Mouse (Mus musculus): ENCODE measurements around the gene Rubcnl. TPM values are rescaled to one million over a fixed set of nuclear protein-coding genes. Genes with fewer than 3 reads are reported as not detected.

The Rubcnl gene
- polyA plus RNA-seq, 1 experiment from 2014 or later, result 0.29 TPM

GRCm38 (mm10) chr14:75056861-75057431, 41.1 kb downstream of the Rubcnl start:
- H3K27me3 ChIP-seq (ENCODE audit: control insufficient read depth, insufficient read depth, low read depth, low read length), result no peaks in the 10 kb centered on the region
- H3K36me3 ChIP-seq (ENCODE audit: control insufficient read depth, insufficient read depth, low read length), result no peaks in the 10 kb centered on the region
- H3K4me2 ChIP-seq (ENCODE audit: low read depth, low read length), result no peak overlapping the region
- no peak for ATAC-seq (ENCODE audit: low read depth)
- no peak overlapping the region for H3K4me3 ChIP-seq (ENCODE audit: low read length)
- H3K4me1 ChIP-seq (replicated peaks; ENCODE audit: control insufficient read depth, insufficient read depth, low read length), result peaks cover 2% of the 10 kb centered on the region; the same call in 1 of the 2 replicates
- 70% methylated on average over 9 of the region's 9 CpGs for WGBS
- no peak overlapping the region for H3K27ac ChIP-seq (ENCODE audit: low read length)
- no peaks in the 10 kb centered on the region for H3K9me3 ChIP-seq (ENCODE audit: control insufficient read depth, low read length)
- no peak overlapping the region for H3K9ac ChIP-seq (ENCODE audit: low read length)

- peak; percentile 42; the same call in 1 of the 2 replicates for ATAC-seq (ENCODE audit: low read depth)
- no peaks in the 10 kb centered on the region for H3K36me3 ChIP-seq (ENCODE audit: control insufficient read depth, insufficient read depth, low read length)
- H3K4me3 ChIP-seq (ENCODE audit: low read length), result no peak overlapping the region
- no peak overlapping the region for H3K9ac ChIP-seq (ENCODE audit: low read length)
- no peak overlapping the region for H3K27ac ChIP-seq (ENCODE audit: low read length)
- no peaks in the 10 kb centered on the region for H3K9me3 ChIP-seq (ENCODE audit: control insufficient read depth, low read length)
- WGBS, result 30% methylated on average over 8 of the region's 8 CpGs
- no peak overlapping the region for H3K4me2 ChIP-seq (ENCODE audit: low read depth, low read length)
- H3K27me3 ChIP-seq (ENCODE audit: control insufficient read depth, insufficient read depth, low read depth, low read length), result no peaks in the 10 kb centered on the region
- no peaks in the 10 kb centered on the region for H3K4me1 ChIP-seq (replicated peaks; ENCODE audit: control insufficient read depth, insufficient read depth, low read length)
Observed at GRCm38 (mm10) chr14:75060562-75060961, 44.7 kb downstream of the Rubcnl start.

- Histone ChIP-seq H3K9ac (ENCODE audit: low read length) (no peak overlapping the region), H3K4me1 (replicated peaks; ENCODE audit: control insufficient read depth, insufficient read depth, low read length) (no peaks in the 10 kb centered on the region), H3K9me3 (ENCODE audit: control insufficient read depth, low read length) (no peaks in the 10 kb centered on the region), H3K4me3 (ENCODE audit: low read length) (no peak overlapping the region), H3K27ac (ENCODE audit: low read length) (no peak overlapping the region), H3K27me3 (ENCODE audit: control insufficient read depth, insufficient read depth, low read depth, low read length) (no peaks in the 10 kb centered on the region), H3K36me3 (ENCODE audit: control insufficient read depth, insufficient read depth, low read length) (no peaks in the 10 kb centered on the region), H3K4me2 (ENCODE audit: low read depth, low read length) (no peak overlapping the region)
- 93% methylated on average over 8 of the region's 8 CpGs for WGBS
- no peak for ATAC-seq (ENCODE audit: low read depth)
Observed at GRCm38 (mm10) chr14:75063936-75064335, 48.1 kb downstream of the Rubcnl start.

- H3K9me3 ChIP-seq (ENCODE audit: control insufficient read depth, low read length), result no peaks in the 10 kb centered on the region
- WGBS, result 76% methylated on average over 7 of the region's 7 CpGs
- no peak overlapping the region for H3K9ac ChIP-seq (ENCODE audit: low read length)
- H3K27ac ChIP-seq (ENCODE audit: low read length), result no peak overlapping the region
- no peaks in the 10 kb centered on the region for H3K4me1 ChIP-seq (replicated peaks; ENCODE audit: control insufficient read depth, insufficient read depth, low read length)
- no peak overlapping the region for H3K4me3 ChIP-seq (ENCODE audit: low read length)
- H3K36me3 ChIP-seq (ENCODE audit: control insufficient read depth, insufficient read depth, low read length), result no peaks in the 10 kb centered on the region
- no peak for ATAC-seq (ENCODE audit: low read depth)
- H3K27me3 ChIP-seq (ENCODE audit: control insufficient read depth, insufficient read depth, low read depth, low read length), result no peaks in the 10 kb centered on the region
- no peak overlapping the region for H3K4me2 ChIP-seq (ENCODE audit: low read depth, low read length)
Observed at GRCm38 (mm10) chr14:75064520-75064919, 48.7 kb downstream of the Rubcnl start.

- H3K36me3 ChIP-seq (ENCODE audit: control insufficient read depth, insufficient read depth, low read length), result no peaks in the 10 kb centered on the region
- no peaks in the 10 kb centered on the region for H3K27me3 ChIP-seq (ENCODE audit: control insufficient read depth, insufficient read depth, low read depth, low read length)
- H3K4me3 ChIP-seq (ENCODE audit: low read length), result no peak overlapping the region
- no peak overlapping the region for H3K27ac ChIP-seq (ENCODE audit: low read length)
- H3K4me1 ChIP-seq (replicated peaks; ENCODE audit: control insufficient read depth, insufficient read depth, low read length), result no peaks in the 10 kb centered on the region
- no peak overlapping the region for H3K4me2 ChIP-seq (ENCODE audit: low read depth, low read length)
- no peak for ATAC-seq (ENCODE audit: low read depth)
- H3K9ac ChIP-seq (ENCODE audit: low read length), result no peak overlapping the region
- 90% methylated on average over 5 of the region's 5 CpGs for WGBS
- no peaks in the 10 kb centered on the region for H3K9me3 ChIP-seq (ENCODE audit: control insufficient read depth, low read length)
Observed at GRCm38 (mm10) chr14:75065211-75065610, 49.4 kb downstream of the Rubcnl start.

- H3K27ac ChIP-seq (ENCODE audit: low read length), result no peak overlapping the region
- no peaks in the 10 kb centered on the region for H3K9me3 ChIP-seq (ENCODE audit: control insufficient read depth, low read length)
- whole genome bisulfite sequencing, result 74% methylated on average over 18 of the region's 19 CpGs
- H3K4me1 ChIP-seq (replicated peaks; ENCODE audit: control insufficient read depth, insufficient read depth, low read length), result no peaks in the 10 kb centered on the region
- no peak for ATAC-seq (ENCODE audit: low read depth)
- no peak overlapping the region for H3K4me2 ChIP-seq (ENCODE audit: low read depth, low read length)
- no peak overlapping the region for H3K9ac ChIP-seq (ENCODE audit: low read length)
- no peaks in the 10 kb centered on the region for H3K27me3 ChIP-seq (ENCODE audit: control insufficient read depth, insufficient read depth, low read depth, low read length)
- H3K4me3 ChIP-seq (ENCODE audit: low read length), result no peak overlapping the region
- no peaks in the 10 kb centered on the region for H3K36me3 ChIP-seq (ENCODE audit: control insufficient read depth, insufficient read depth, low read length)
Observed at GRCm38 (mm10) chr14:75068430-75069112, 52.7 kb downstream of the Rubcnl start.

- no peaks in the 10 kb centered on the region for H3K36me3 ChIP-seq (ENCODE audit: control insufficient read depth, insufficient read depth, low read length)
- no peaks in the 10 kb centered on the region for H3K27me3 ChIP-seq (ENCODE audit: control insufficient read depth, insufficient read depth, low read depth, low read length)
- H3K4me1 ChIP-seq (replicated peaks; ENCODE audit: control insufficient read depth, insufficient read depth, low read length), result no peaks in the 10 kb centered on the region
- H3K27ac ChIP-seq (ENCODE audit: low read length), result no peak overlapping the region
- no peak overlapping the region for H3K4me2 ChIP-seq (ENCODE audit: low read depth, low read length)
- no peaks in the 10 kb centered on the region for H3K9me3 ChIP-seq (ENCODE audit: control insufficient read depth, low read length)
- WGBS, result 57% methylated on average over 7 of the region's 7 CpGs
- no peak overlapping the region for H3K9ac ChIP-seq (ENCODE audit: low read length)
- no peak for ATAC-seq (ENCODE audit: low read depth)
- H3K4me3 ChIP-seq (ENCODE audit: low read length), result no peak overlapping the region
Observed at GRCm38 (mm10) chr14:75069356-75069979, 53.6 kb downstream of the Rubcnl start.

GRCm38 (mm10) chr14:75071091-75071490, 55.3 kb downstream of the Rubcnl start:
- WGBS, result 72% methylated on average over 15 of the region's 15 CpGs
- no peak for ATAC-seq (ENCODE audit: low read depth)
- no peak overlapping the region for H3K4me2 ChIP-seq (ENCODE audit: low read depth, low read length)

GRCm38 (mm10) chr14:75075299-75076180, 59.7 kb downstream of the Rubcnl start:
- no peak overlapping the region for H3K27ac ChIP-seq (ENCODE audit: low read length)
- H3K4me3 ChIP-seq (ENCODE audit: low read length), result no peak overlapping the region
- H3K4me1 ChIP-seq (replicated peaks; ENCODE audit: control insufficient read depth, insufficient read depth, low read length), result no peaks in the 10 kb centered on the region
- no peaks in the 10 kb centered on the region for H3K36me3 ChIP-seq (ENCODE audit: control insufficient read depth, insufficient read depth, low read length)
- no peak overlapping the region for H3K9ac ChIP-seq (ENCODE audit: low read length)
- no peaks in the 10 kb centered on the region for H3K27me3 ChIP-seq (ENCODE audit: control insufficient read depth, insufficient read depth, low read depth, low read length)
- no peak overlapping the region for H3K4me2 ChIP-seq (ENCODE audit: low read depth, low read length)
- H3K9me3 ChIP-seq (ENCODE audit: control insufficient read depth, low read length), result no peaks in the 10 kb centered on the region
- WGBS, result 73% methylated on average over 10 of the region's 10 CpGs
- ATAC-seq (ENCODE audit: low read depth), result no peak

More at GRCm38 (mm10) chr14:75071091-75071490, 55.3 kb downstream of the Rubcnl start:
- Histone ChIP-seq H3K4me1 (replicated peaks; ENCODE audit: control insufficient read depth, insufficient read depth, low read length) (no peaks in the 10 kb centered on the region), H3K27ac (ENCODE audit: low read length) (no peak overlapping the region), H3K9ac (ENCODE audit: low read length) (no peak overlapping the region), H3K4me3 (ENCODE audit: low read length) (no peak overlapping the region), H3K27me3 (ENCODE audit: control insufficient read depth, insufficient read depth, low read depth, low read length) (no peaks in the 10 kb centered on the region), H3K36me3 (ENCODE audit: control insufficient read depth, insufficient read depth, low read length) (no peaks in the 10 kb centered on the region), H3K9me3 (ENCODE audit: control insufficient read depth, low read length) (no peaks in the 10 kb centered on the region)

All from lung, embryonic 16.5 days (tissue).